Mouse (Mus musculus) embryo, embryonic 11 days (tissue): ENCODE results near the gene Rab17.

Experiments
- DNase-seq: peaks from one replicate; pipeline ENCODE4 v3.0.0-alpha.2; 2015

Gene Rab17

GRCm38 (mm10) chr1:90969347-90969784 lies at the start of gene Rab17:
TSS of gene Rab17 (minus strand) at chr1:90969661.
- no peak for DNase-seq

DNA sequence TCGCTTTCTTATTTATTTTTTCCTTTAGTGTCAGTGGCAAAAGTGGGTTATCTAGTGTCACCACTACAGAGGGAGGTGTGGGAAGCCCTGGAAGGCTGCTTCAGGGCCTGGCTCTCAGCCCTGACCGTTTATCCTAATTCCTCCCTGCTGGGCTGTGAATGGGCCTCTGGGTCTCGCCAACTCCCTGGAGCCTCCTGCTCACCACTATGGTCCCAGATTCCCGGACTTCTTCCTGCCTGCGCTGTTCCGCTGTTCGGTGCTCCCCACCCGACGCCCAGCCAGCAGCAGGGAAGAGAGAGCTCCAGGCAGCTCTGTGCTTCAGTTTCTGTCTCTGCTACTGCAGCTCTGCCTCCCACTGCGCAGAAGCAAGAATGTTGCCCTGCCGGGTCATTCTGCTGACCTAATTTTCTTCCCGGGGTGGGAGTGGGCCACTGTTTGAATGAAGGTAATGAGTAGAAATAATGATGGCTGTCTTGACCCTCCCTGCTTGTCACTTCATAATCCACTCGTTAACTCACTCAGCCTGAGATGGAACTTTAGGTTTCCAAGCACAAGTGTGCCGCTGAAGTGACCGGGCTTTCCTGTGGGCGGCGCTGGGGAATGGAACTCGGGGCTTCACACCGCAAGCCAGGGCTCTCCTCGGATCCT lies 47.8 kb upstream of the Rab17 start:
- DNase-seq = peak; percentile 59

DNA sequence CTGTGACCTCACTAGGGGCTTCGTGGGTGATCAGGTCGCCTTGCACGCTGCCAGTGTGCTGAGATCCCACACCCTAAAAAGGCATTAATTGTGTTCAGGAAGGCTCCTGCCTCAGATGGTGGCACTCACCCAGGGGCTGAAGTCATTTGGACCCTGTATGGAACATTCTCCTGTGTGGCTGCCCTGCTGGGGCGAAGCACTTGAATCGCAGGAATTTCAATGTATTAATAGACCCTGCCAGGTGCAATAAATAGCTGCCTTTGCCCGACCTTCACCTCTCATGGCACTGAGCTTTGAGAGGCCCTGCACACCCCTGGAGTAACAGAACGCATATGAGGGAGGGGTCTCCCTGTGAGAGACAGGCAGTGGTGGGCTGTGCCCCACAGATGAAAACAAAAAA lies 46.1 kb upstream of the Rab17 start:
- no peak for DNase-seq

- DNase-seq = no peak
Measured at GRCm38 (mm10) chr1:91013803-91014202, 44.3 kb upstream of the Rab17 start.

DNA sequence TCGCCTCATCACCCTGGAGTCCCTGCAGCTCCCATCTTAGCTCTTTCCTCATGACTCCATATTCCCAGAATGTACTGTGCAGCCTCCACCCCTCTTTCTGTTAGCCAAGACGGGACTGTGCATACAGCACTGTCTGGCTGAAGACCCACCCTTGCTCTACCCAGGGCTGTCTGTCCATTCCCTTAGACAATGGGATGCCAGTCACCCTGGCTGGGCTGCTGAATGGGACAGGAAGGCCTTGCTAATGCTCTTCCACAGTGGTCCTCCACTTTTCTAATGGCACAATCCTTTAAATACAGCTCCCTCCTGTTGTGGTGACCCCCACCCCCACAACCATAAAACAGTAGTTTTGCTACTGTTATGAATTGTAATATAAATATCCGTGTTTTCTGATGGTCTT lies 41.9 kb upstream of the Rab17 start:
- no peak for DNase-seq

- no peak for DNase-seq
Measured at GRCm38 (mm10) chr1:91010716-91011115, 41.3 kb upstream of the Rab17 start.

DNA sequence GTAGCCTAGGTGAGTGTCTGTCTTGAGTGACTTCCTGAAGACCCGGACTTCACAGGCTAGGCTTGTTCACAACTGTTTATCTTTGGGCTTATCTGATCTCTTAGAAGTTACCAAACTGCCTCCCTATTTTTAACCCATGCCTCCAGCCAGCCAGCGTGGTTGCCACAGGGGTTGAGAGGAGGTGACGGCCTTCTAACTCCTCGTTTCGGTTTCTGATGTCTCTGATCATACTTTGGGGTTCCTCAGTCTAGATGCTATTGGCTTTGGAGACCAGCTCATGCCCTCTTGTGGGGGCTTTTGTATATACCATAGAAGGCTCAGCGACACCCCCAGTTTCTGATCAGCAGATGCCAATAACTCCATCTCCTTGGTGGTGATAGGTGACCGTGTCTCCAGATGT lies 40.8 kb upstream of the Rab17 start:
- DNase-seq = no peak

DNA sequence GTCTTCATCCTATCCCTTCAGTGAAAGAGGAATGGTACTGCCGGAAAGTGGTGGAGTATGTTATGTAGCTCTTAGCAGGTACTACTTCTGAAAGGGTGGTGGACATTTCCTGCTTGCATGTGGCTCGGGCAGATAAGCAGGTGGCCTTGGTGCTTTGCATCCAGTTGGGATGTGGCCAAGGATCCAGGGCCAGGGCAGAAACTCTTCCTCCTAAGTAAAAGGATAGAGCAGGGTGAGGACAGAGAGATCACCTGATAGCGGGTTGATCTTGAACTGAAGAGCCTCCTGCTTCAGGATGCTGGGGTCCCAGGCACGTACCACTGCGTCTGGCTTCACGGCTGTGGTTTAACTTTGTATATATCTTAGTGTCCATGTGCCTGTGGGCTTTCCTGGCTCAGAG lies 39.8 kb upstream of the Rab17 start:
- DNase-seq = no peak

DNA sequence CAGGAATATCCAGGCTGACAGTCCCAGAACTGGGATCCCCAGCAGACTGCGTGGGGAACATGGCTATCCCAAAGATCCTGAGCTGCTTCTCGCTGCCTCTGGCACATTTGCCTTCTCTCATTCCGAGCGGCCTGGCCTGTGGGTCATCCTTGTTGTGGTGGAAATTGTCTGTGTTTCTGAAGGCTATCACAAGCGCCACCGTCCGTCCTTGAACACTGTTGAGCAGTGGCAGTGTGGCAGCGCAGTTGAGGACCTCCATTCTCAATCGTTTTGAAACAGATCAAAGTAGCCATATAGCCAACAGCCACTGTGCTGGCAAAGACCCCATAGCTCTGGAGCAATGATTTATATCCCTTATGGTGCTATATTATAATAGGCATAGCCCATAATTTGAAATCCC lies 39.3 kb upstream of the Rab17 start:
- no peak for DNase-seq

GRCm38 (mm10) chr1:91008147-91008682 lies 38.8 kb upstream of the Rab17 start:
- no peak for DNase-seq

- DNase-seq = no peak
Measured at GRCm38 (mm10) chr1:91006708-91007107, 37.2 kb upstream of the Rab17 start.

DNA sequence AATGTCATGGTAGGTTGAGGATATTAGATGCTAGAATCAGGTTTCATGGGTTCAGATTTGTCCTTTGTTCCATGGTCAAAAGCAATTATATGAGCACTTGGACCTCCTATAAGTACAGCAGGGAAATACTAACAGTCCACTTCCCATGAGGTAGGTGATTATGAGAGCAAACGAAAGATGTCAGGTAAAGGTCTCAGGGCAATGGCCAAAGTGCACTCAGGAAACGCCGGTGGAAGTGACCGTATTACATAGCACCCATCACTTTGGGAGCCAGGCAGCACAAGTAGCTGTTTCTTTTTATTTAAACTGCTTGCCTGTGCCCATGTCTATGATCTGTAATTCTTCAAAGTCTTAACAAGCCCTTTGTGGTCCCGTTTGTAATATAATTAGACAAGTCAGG lies 36.6 kb upstream of the Rab17 start:
- no peak for DNase-seq

- DNase-seq = no peak
Measured at GRCm38 (mm10) chr1:91003522-91004253, 34.2 kb upstream of the Rab17 start.

GRCm38 (mm10) chr1:91002641-91003040 lies 33.2 kb upstream of the Rab17 start:
- no peak for DNase-seq

- no peak for DNase-seq
Measured at GRCm38 (mm10) chr1:91001871-91002539, 32.5 kb upstream of the Rab17 start.

DNA sequence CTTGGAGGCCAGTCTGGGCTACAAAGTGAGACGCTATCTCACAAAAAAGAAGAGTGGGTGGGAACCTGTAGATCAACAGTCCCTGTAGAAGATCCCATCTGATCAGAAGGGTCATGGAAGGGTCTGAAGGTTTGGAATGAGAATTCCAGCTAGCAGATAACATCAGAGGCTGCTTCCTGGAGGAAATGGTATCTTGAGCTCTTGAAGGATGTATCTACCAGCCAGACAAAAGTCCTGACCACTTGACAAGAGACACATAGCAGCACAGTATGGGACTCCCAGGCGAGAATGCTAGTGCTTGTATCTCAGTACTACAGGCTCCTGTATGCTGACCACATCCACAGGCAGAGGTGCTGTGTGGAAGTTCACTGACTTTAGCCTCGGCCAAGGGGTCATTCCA lies 31.6 kb upstream of the Rab17 start:
- DNase-seq = no peak

- no peak for DNase-seq
Measured at GRCm38 (mm10) chr1:90999911-91000601, 30.6 kb upstream of the Rab17 start.

DNA sequence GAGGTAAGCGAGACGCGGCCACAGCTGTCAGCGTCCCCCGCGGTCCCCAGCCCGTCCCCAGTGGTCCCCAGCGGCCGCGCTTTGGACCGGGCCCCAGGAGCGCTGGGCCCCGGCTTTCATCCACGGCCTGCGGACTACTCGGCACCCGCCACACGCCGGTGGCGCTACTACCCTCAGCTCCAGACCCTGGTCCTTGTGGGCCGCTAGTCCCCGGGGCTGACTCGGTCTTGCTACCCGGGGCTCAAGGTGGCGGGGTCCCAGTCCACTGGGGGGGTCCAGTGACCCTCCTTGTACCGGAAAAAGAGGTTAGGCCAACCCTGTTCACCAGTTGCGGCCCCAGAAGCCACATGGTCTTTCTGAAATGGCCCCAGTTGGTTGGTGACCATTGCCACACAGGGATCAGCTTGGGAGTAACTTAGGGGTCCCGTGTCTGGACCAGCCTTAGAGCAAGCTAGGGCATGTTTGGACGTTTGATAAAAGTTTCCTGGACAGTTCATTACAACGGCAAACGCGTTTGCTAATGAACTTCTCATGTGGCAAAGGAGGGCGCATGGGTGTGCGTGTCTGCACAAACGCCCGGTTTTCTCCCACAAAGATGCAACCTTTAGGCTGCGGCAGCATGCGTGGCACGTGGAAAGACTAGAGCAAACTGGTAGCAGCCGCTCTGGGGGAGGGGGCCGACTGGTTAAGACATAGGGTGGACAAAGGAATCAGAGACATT lies 29.6 kb upstream of the Rab17 start:
- DNase-seq = peak; percentile 68

DNA sequence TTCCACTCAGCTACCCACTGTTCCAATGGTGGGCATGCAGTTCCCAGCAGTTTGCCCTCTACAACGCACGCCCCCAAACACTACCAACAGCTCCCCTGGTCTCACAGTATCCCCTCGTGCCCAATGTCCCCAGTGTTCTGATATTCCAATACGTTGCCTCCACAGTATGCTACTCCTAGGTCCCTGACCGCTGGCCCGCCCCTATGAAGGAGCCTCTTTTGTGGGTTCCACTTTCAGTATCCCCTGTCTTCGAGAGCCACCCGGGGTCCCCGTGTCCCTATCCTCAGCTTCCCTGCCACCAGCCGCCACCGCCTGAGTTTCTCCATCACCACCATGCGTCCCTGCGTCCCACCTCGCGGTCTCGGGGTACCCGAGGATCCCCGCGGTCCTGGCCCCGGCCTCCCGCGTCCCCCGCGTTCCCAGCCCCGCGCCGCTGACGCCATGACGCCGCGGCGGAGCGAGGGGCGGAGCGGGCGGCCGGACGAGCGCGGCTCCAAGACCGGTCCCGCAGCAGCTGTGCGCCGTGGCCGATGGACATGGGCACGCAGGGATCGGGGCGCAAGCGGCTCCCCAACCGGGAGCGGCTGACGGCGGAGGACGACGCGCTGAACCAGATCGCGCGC lies 28.9 kb upstream of the Rab17 start, which contains the start of gene Lrrfip1:
Gene Lrrfip1 (plus strand): TSS at position 470 of the 623 bp plus-strand sequence.
- DNase-seq = peak; percentile 82

- no peak for DNase-seq
Measured at GRCm38 (mm10) chr1:90997641-90998040, 28.2 kb upstream of the Rab17 start.

DNA sequence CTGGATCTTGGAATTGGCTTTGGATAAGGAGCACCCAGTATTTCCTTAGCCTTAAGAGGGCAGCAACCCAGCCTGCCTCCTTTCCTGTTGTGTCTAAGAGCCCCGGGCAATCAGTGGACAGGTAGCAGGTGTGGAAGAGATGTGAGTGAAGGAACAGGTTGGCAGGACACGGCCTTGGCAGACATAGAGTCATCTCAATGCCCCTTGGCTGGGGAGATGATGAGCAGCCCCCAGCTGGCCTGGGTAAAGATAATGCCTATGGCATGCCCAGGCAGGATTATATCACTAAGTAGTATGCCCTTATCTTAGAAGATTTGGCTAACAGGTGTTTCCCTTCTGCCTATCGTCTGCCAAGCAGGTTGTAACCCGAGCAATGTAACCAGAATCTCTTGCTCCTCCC lies 27.7 kb upstream of the Rab17 start:
- no peak for DNase-seq

- DNase-seq = no peak
Measured at GRCm38 (mm10) chr1:90995916-90996315, 26.5 kb upstream of the Rab17 start.
